Mouse (Mus musculus): ENCODE data around the gene Msx3.

The Msx3 gene

DNA sequence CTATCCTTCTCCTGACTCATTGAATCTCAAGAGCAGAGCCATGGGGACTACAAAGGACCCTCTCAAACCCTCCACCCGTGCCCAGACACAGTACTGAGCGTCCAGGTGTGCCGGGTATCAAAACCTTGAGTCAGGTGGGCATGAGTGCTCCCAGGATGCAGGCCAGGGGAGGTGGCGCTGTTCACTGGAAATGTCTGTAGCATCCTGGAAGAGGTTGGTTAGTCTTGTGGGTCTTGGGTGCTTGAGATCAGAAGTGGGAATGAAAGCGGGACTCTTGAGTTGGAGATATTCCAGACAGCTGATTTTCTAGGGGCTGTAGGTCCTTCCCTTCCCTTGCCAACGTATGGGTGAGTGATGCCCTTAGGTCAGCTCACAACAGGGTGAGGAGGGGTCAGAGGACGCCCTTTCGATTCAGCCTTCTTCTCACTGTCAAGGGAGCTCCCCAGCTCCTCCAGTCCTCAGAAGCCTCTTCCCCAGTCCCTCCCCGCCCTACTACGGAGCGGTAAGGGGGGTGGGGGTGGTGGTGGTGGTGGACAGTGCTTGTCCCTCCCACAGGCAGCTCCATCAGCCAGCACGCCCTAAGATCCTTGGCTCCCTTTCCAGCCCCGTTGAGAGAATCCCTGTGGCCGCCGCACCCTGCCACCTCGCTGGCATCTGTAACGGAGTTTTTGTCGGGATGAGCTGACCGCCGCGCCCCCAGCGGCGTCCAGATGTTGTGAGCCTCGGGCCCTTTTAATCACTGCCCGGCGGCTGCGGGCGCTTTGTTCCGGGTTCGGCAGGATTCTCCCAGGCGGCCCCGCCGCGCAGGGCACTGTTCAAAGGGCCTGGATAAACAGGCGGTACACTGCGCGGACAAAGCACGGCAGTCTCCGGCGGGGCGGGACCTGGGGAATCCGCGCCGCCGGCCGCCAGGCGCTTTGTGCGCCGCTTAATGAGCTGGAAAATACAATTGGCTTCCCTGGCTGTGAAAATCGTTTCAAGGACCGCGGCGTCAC lies 8.8 kb upstream of the Msx3 start:
- no peak for DNase-seq

DNA sequence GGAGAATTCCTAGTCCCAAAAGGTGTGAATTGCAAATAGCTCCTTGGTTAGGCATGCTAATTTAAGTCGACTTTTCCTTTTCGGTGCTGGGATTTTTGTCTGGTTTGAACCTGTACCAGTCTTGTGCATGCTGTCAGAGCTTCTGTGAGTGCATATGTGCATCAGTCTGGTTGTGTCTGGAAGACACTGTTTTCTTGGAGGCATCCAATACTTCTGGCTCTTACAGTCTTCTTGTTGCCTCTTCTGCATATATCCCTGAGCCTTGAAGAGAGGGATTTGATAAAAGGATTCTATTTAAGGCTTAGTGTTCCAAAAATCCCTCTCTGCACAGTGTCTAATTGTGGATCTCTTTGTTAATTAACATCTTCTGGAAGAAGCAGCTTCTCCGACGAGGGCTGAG lies 5.2 kb upstream of the Msx3 start:
- DNase-seq, result no peak

DNA sequence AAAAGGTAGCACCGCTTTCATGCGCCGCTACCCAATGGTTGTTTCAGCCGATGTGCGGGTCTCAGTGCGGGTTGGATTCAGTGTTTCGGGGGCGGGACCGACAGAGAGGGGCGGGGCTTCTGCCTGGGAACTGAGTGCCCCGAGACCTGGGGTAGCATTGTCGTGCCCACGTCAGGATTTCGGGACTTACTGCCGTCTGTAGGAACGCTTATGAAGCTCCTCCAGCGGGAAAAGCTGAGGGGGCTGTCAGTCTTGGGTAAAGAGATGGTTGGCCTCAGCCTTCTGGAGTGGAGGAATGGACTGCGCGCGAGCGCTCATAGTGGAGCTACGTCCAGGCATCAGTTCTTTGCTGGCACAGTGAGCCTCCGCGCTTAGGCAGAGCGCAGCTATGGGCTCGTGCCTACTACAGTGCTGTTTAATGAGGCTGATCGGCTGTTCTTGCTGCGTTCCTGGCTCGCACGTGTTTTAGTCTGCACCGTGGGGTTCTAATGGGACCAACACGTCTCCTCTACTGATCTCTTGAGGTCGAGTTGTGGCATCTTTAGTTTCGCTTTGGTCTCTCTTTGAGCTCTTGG lies 313 bp upstream of the Msx3 start:
- DNase-seq, result no peak

DNA sequence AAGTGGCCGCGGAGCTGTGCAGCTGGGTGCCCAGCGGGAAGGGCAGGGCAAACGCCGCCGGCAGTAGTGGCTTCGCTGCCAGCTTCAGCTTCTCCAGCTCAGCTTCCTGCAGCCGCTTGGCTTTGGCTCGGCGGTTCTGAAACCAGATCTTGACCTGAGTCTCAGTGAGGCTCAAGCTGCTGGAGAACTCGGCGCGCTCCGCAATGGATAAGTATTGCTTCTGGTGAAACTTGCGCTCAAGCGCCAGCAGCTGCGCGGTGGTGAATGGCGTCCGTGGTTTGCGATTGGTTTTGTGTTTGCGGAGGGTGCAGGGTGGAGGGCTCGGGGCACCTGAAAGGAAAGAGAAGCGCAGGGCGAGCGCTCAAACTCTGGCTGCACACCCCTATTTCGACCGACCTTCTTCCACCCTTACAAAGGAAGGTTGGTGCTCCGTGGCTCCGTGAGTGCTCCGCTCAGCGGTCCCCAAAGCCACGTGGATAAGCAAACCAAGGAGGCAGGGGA lies 1.0 kb downstream of the Msx3 start:
- no peak for DNase-seq

DNA sequence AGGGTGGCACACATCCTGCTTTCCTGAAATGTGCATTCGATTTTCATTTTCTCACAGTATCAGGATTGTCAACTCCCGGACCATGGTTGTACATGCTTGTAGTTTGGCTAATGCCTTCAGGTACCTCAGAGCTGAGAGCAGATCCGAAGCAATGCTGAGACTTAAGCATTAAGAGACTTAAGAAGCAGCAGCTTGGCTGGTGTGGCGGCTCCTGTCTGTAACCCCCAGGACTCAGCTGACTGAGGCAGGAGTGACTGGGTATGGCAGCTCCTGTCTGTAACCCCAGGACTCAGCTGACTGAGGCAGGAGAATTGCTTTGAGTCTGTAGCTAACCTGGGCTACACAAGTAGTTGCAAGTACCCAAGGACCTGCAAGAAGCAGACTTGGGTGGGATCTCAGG lies 3.3 kb downstream of the Msx3 start:
- DNase-seq, result no peak

DNA sequence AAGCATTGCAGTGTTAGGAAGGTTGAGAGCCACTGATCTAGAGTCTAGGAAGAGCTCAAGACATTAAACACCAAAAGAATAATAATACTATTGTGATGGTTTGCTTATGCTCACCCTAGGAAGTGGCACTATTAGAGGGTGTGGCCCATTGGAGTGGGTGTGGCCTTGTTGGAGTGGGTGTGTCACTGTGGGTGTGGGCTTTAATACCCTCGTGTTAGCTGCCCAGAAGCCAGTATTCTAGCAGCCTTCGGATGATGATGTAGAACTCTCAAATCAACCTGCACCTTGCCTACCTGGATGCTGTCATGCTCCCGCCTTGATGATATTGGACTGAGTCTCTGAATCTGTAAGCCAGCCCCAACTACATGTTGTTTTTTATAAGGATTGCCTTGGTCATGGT lies 6.2 kb downstream of the Msx3 start:
- DNase-seq, result no peak

DNA sequence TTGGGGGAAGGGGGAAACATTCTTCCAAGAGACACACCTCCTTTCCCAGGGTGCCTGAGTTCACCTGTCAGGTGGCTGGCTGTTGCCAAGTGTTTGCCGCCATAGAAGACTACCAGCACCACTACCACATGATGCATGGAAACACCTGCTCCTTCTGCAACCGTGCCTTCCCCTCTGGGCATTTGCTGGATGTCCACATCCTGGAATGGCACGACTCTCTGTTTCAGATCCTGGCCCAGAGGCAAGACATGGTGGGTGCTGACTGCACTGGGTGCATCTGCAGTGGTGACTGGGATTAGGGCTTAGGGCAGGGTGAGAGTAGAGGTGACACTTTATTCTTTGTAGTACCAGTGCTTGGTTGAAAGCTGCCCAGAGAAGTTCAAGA lies 11.7 kb downstream of the Msx3 start:
- DNase-seq, result no peak

DNA sequence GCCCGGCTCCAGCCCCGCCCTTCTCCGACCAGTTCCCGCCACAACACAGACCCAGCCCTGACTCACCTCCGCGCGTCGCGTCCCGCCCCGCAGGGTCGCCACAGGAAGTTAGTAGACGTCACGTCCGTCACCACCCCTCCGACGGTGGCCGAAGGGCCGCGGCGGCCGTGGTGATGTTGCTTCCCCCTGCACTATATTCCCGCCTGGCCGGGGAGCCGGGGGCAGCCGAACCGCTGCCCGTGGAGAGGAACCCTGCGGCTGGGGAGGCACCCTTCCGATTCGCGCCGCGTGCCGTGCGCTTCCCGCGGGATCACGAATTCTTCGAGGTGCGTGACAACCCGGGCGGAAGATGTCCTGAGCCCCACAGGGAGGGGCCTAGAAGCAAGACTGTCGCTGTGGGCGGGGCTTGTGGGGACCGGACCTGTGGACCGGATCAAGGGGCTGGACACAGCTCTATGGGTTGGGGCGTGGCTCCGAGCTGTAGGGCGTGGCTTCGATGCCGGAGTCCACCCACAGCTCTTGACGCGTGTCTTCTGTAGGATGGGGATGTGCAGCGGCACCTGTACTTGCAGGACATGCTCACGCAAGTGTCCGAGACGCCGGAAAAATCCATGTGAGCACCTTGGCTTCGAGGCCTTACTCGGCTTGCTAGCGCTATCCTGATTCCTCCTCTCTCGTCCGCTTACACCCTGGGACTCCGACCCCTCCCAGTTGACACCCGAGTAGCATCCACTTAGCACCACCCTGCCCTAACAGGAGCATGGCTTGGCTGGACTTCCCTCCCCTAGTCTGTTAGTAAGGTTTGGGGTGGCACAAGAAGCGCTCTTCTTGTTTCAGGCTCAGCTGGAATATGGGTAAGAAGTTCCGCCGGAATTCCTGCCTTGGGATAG lies 12.4 kb downstream of the Msx3 start, which contains the start of the genes Zfp511 and Tubgcp2:
Zfp511 (plus strand) TSS at position 111 of the 890 bp plus-strand sequence.
Tubgcp2 (minus strand) TSS at position 389 of the 890 bp plus-strand sequence.
- peak; percentile 96 for DNase-seq

DNA sequence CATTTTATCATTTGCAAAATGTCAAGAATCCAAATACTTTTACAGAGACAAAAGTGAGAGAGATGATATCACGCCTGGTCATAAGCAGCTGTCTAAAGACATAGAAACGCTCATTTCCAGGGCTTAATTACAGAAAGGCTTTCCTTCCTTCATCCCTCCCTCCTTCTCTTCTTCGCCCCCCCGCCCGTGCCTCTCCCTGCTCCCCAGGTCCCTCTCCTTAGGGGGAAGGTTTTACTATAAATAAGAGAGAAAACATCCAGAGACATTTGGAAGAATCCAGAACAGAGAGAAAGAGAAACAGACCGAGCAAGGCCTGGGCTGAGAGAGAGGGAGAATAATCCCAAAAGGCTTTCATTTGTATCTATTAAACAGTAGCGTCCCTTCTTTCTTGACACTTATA lies 13.4 kb downstream of the Msx3 start:
- DNase-seq, result no peak

DNA sequence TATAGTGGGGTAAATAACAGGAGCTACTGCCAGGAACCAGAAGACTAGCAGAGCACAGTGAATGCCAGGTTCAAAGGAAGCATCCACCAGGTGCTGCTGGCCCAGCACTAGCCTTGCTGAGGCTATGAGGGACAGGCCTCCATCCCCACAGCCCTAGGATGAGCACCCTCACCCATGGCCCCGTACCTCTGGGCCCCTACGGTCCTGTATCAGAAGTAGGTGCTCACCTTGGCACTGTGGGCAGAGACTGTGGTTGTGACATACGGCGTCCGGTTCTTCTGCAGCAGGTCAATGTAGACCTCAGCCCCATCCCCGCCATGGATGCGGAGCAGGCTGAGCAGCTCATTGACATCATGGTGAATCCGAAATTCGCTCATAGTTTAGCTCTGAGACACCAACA lies 15.5 kb downstream of the Msx3 start:
- DNase-seq, result no peak

DNA sequence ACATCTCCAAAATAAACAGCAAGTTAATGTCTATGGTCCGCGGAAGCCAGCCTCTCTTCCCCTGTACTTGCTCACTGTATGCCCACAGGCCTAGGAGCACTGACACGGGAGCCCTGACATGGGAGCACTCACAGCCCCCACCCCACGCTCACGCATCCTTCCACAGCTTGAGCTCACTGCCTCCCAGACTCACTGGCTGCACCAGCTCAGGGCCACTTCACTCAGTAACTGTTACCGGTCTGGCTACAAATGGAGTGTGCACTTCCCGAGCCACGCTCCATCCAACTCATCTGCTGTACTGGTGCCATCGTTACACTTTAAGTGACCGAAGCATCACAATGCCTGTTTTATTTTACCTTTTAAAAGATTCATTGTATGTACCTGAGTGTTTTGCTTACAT lies 16.5 kb downstream of the Msx3 start:
- DNase-seq, result no peak

DNA sequence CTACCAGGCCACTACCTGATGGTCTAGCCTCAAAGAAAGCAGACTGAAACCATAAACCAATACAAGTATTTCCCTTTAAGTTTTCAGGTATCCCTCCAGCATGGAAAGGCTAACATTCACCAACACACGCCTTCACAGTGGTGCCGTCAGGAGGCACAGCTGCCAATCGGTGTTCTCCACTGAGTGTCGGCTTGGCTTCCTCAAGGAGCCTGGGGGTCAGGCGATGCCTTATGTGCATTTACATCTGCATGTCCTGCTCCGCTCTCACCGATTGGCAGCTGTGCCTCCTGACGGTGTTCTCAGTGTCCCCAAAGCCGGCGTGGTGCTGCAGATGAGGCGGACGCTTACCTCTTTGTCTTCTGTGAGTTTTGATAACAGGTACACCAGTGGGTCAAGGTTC lies 17.1 kb downstream of the Msx3 start:
- no peak for DNase-seq

DNA sequence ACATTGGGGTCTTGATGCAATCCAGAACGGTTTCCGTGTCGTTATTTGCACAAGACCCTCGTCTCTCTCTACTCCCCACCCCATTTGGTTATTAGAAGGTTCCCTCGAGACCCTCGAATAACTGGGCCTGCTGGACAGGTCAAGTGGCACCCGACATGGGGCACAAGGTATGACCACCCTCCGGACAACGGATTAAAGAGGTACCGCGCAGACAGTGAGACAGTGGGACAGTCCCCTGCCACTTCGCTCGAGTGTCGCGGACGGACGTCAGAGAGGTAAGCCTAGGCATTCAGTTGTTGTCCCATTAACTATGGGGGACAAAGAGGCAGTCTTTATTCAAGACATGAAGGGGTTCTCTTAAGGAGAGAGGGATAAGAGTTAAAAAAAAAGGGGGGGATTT lies 37.6 kb downstream of the Msx3 start:
- no peak for DNase-seq

DNA sequence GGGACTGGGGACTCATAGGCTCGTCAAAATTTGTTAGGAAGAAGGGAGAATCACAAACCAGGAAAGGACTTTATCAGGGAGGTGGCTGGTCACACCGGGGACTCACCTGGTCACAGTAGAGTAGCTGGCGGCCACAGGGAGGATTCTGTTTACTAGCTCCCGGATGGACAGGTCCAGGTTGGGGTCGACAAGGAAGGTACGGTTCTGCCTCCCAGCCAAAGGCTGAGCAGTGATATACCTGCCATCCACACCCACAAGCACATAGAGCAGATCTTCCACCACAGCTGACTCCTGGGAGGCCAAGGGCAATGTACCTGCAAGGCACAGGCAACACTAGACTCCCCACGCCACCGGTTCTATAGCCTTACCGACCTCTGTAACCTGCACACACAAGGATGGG lies 41.1 kb downstream of the Msx3 start:
- DNase-seq, result no peak

DNA sequence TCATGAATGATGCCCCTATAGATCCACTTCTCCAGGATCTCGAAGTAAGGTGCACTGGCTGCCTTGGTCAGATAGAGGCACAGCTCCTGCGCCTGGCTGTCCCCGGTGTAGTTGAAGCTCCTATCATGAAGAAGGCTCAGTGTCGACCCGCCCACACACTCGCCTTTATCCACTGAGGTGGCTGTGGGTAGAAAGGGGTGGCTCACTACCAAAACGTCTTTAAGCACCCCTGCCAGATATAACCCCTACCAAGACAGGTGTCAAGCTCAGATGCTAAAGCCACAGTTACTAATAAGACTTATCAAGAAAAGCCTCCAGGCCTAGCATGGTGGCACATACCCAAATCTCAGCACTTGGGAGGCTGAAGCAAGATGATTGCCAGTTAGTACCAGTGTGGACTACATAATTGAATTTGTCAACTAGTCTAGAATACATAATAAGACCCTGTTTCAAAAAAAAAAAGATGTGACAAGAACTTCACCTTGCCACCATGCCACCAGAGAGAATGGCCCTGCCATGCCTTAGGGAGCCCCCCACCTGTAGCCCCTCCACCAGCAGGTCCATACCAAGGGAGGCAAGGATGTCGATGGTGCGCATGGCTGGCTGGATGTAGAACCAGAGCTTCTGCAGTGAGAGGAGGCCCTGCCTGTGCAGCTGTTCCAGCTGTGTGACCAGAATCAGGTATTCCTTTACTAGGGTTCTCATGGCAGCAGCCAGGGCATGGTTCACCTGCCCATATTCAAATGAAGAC lies 41.9 kb downstream of the Msx3 start:
- DNase-seq, result no peak

DNA sequence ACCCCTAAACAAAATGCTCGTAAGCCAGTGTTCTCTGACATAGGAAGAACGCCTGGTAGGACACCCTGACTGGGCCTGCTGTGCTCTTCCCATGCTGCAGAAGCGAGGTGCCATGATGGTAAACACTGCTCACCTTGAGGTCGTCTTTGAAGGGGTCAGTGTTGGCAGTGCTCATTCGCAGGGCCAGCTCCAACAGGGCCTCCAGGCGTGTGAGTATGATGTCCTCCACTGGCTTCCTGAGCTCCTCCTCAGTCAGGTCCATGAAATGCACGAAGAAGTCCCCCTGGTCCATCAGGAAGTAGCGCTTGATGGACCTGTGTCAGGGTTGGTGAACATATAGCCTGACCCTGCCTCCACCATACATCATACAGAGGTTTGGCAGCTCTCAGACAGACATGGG lies 44.2 kb downstream of the Msx3 start:
- DNase-seq, result no peak

DNA sequence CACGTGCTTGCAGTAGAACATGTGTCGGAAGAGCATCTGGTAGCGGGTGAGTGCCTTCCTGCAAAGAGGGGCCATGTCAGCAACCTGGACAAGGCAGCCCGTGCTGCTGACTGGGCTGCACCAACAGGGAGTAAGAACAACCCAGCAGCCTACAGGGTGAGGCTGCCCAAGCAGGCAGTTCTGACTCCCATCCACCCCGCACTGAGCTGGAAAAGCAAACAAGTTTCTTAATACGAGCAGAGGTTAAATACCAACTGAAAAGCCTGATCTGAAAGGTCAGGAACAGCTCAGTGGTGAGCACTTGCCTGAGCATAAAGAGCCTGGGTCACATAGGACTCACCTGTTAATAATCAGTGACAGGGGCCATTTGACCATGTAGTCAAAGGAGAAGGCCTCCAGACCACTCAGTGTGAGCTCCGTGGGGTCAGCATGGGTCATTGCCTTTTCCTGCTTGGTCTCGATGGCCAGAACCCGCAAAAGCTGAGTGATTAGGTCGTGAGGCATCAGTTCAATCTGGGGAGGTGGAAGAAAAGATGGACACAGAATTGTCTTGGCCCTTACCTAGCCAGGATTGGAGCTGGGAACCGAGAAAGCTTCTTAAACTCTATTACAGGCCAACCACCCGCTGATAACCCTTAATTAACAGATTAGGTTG lies 47.7 kb downstream of the Msx3 start:
- DNase-seq, result no peak

DNA sequence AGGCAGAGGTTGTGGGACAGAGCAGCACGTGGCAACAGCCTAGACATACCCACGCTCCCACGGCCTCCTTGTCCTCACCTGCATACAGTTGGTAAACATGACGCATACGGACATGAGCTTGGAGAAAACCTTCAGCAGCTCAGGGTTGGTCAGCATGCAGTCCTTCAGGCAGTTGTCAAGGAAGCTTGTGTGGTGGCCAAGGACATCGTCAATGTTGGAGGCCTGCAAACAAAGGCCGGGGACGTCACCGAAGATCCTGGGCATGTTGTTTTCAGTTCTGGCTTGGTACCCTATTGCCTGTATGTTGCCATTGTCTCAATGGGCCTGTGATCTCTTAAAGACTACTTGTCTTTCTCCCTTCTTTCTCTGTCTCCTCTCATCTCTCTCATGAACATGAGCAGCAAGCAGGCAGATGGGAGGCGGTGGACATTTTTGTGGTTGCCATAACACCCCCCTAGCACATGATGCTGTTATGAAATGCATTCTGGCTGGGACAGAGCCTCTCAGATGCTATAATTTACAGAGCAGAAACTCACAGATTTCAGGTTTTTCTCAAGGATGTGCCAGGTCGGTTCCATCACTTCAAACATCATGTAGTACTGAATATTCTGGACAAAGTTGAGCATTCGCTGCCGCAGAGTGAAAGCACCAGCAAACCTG lies 50.1 kb downstream of the Msx3 start:
- no peak for DNase-seq
